ENCODE assay signal across 8 mouse cellular contexts in the genomic region with DNA sequence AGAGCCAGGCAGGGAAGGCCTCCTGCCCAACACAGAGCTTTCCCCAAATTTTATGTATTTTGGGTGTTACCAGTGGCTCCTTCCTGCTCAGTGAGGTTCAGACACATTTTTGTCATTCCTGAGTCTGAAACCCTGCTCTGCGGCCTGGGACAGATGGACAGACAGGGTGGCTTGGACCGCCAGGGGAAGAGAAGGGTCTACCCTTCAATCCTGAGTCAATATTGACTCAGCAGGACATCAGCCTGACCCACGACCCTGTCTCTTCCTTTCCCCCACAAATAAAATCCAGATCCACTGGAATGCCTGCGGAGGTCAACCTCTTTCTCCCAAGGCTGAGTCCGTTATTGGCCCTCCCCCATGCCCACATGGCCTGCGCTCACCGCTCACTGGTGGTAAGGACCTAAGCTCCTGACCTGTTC. TPM values are rescaled to one million over a fixed set of nuclear protein-coding genes. Genes with fewer than 3 reads are reported as not detected.
DNase-seq lines count a peak whose midpoint lies in the region; ATAC-seq lines count a peak whose summit lies in the region.

No protein-coding gene starts in this region.

- WGBS in hindbrain, embryonic 10.5 days = 22% methylated on average over 7 of the region's 7 CpGs
- WGBS in hindbrain, embryonic 11.5 days = 29% methylated on average over 7 of the region's 7 CpGs
- WGBS in hindbrain, embryonic 12.5 days = 34% methylated on average over 7 of the region's 7 CpGs
- WGBS in midbrain, embryonic 13.5 days = 40% methylated on average over 7 of the region's 7 CpGs

- no peaks in the 10 kb centered on the region for H3K9me3 ChIP-seq in hindbrain, embryonic 10.5 days
- no peaks in the 10 kb centered on the region for H3K9me3 ChIP-seq in hindbrain, embryonic 11.5 days (ENCODE audit: control insufficient read depth, low read length)
- no peaks in the 10 kb centered on the region for H3K9me3 ChIP-seq in hindbrain, embryonic 12.5 days (replicated peaks)
- no peaks in the 10 kb centered on the region for H3K9me3 ChIP-seq in midbrain, embryonic 13.5 days

- no peak overlapping the region for H3K4me2 ChIP-seq in hindbrain, embryonic 11.5 days (replicated peaks; ENCODE audit: low read depth, low read length)
- H3K4me2 ChIP-seq in hindbrain, embryonic 12.5 days (replicated peaks) = no peak overlapping the region; the same call in 1 of the 2 replicates
- H3K4me2 ChIP-seq in midbrain, embryonic 13.5 days (replicated peaks) = no peak overlapping the region; the same call in 1 of the 2 replicates

- H3K36me3 ChIP-seq in hindbrain, embryonic 10.5 days = peaks cover 33% of the 10 kb centered on the region
- H3K36me3 ChIP-seq in hindbrain, embryonic 11.5 days (ENCODE audit: control insufficient read depth, insufficient read depth, low read length) = no peaks in the 10 kb centered on the region
- H3K36me3 ChIP-seq in hindbrain, embryonic 12.5 days = peaks cover 23% of the 10 kb centered on the region
- peaks cover 28% of the 10 kb centered on the region for H3K36me3 ChIP-seq in midbrain, embryonic 13.5 days

- no peak overlapping the region for H3K4me3 ChIP-seq in hindbrain, embryonic 10.5 days
- no peak overlapping the region for H3K4me3 ChIP-seq in hindbrain, embryonic 11.5 days (ENCODE audit: low read depth, low read length)
- H3K4me3 ChIP-seq in hindbrain, embryonic 12.5 days = no peak overlapping the region
- no peak overlapping the region for H3K4me3 ChIP-seq in midbrain, embryonic 13.5 days (replicated peaks)

- no peaks in the 10 kb centered on the region for H3K27me3 ChIP-seq in hindbrain, embryonic 10.5 days (ENCODE audit: insufficient read depth, poor library complexity, severe bottlenecking)
- H3K27me3 ChIP-seq in hindbrain, embryonic 11.5 days (ENCODE audit: control insufficient read depth, insufficient read depth, low read length) = no peaks in the 10 kb centered on the region
- H3K27me3 ChIP-seq in hindbrain, embryonic 12.5 days = no peaks in the 10 kb centered on the region
- H3K27me3 ChIP-seq in midbrain, embryonic 13.5 days = no peaks in the 10 kb centered on the region

- intact Hi-C loops in left cerebral cortex, postnatal 4 days (cut with DNase I) = no loop called here

- peak overlapping the region; percentile 82 for H3K27ac ChIP-seq in hindbrain, embryonic 10.5 days
- no peak overlapping the region for H3K27ac ChIP-seq in hindbrain, embryonic 11.5 days (ENCODE audit: low read depth, low read length)
- peak overlapping the region; percentile 71; the same call in 1 of the 2 replicates for H3K27ac ChIP-seq in hindbrain, embryonic 12.5 days
- H3K27ac ChIP-seq in midbrain, embryonic 13.5 days = no peak overlapping the region

- H3K9ac ChIP-seq in hindbrain, embryonic 11.5 days (ENCODE audit: low read depth, low read length) = no peak overlapping the region
- H3K9ac ChIP-seq in hindbrain, embryonic 12.5 days = 0 out of 2 replicates have a peak overlapping the region, but pooled peaks have one; percentile 18
- H3K9ac ChIP-seq in midbrain, embryonic 13.5 days (replicated peaks) = 0 out of 2 replicates have a peak overlapping the region, but pooled peaks have one; percentile 17

- peaks cover 91% of the 10 kb centered on the region for H3K4me1 ChIP-seq in hindbrain, embryonic 10.5 days (replicated peaks)
- peaks cover 17% of the 10 kb centered on the region for H3K4me1 ChIP-seq in hindbrain, embryonic 11.5 days (replicated peaks; ENCODE audit: control insufficient read depth, insufficient read depth, low read length)
- peaks cover 66% of the 10 kb centered on the region for H3K4me1 ChIP-seq in hindbrain, embryonic 12.5 days
- H3K4me1 ChIP-seq in midbrain, embryonic 13.5 days (replicated peaks) = peaks cover 62% of the 10 kb centered on the region

- ATAC-seq in hindbrain, embryonic 11.5 days (ENCODE audit: low FRiP score) = no peak
- no peak for ATAC-seq in hindbrain, embryonic 12.5 days (ENCODE audit: low FRiP score)
- no peak for ATAC-seq in midbrain, embryonic 13.5 days

- DNase-seq in hindbrain, embryonic 10.5 days (ENCODE audit: low spot score) = peak; percentile 59
- no peak for DNase-seq in hindbrain, embryonic 11.5 days (ENCODE audit: low spot score)
- peak; percentile 37 for DNase-seq in brain, adult 2 months (ENCODE audit: low read depth, low spot score)
- DNase-seq in c-Kit-positive CD71-positive TER-119-positive erythroid progenitor cells, embryonic 14.5 days (ENCODE audit: low spot score) = no peak
- DNase-seq in left cerebral cortex, postnatal 4 days = no peak
- DNase-seq in right cerebral cortex, postnatal 10 days (ENCODE audit: low spot score in 2 of 2) = no peak

RNA-seq across cellular contexts. Expression of a gene that starts 4.7 kb away (rescaled TPM):
- polyA plus RNA-seq in hindbrain, embryonic 10.5 days (2016; fragmentation: Nextera tagmentation; extraction: Ambion mirVana) = 55.7 and 71.7 TPM in 2 replicates
- 66.3 and 67.1 TPM in 2 replicates for polyA plus RNA-seq in hindbrain, embryonic 11.5 days (2014; fragmentation: Nextera tagmentation; extraction: Ambion mirVana)
- polyA plus RNA-seq in hindbrain, embryonic 12.5 days (2016; fragmentation: Nextera tagmentation; extraction: Ambion mirVana) = 111 and 115 TPM in 2 replicates
- 98.2 and 99.4 TPM in 2 replicates for polyA plus RNA-seq in midbrain, embryonic 13.5 days (2015; fragmentation: Nextera tagmentation; extraction: Ambion mirVana)
- 100 to 1,000 TPM; 286 to 296 TPM for total RNA-seq in left cerebral cortex, postnatal 4 days (2021)

RNA-seq across cellular contexts. Expression of a gene that starts 26.5 kb away (rescaled TPM):
- 8.9 and 9.5 TPM in 2 replicates for polyA plus RNA-seq in hindbrain, embryonic 10.5 days (2016; fragmentation: Nextera tagmentation; extraction: Ambion mirVana)
- 6.0 and 6.9 TPM in 2 replicates for polyA plus RNA-seq in hindbrain, embryonic 11.5 days (2014; fragmentation: Nextera tagmentation; extraction: Ambion mirVana)
- polyA plus RNA-seq in hindbrain, embryonic 12.5 days (2016; fragmentation: Nextera tagmentation; extraction: Ambion mirVana) = 8.8 and 11.3 TPM in 2 replicates
- 3.8 and 4.3 TPM in 2 replicates for polyA plus RNA-seq in midbrain, embryonic 13.5 days (2015; fragmentation: Nextera tagmentation; extraction: Ambion mirVana)
- total RNA-seq in left cerebral cortex, postnatal 4 days (2021) = 1 to 10 TPM; 6.0 to 6.1 TPM

RNA-seq across cellular contexts. Expression of a gene that starts 50.4 kb away (rescaled TPM):
- 7.7 and 10.2 TPM in 2 replicates for polyA plus RNA-seq in hindbrain, embryonic 10.5 days (2016; fragmentation: Nextera tagmentation; extraction: Ambion mirVana)
- polyA plus RNA-seq in hindbrain, embryonic 11.5 days (2014; fragmentation: Nextera tagmentation; extraction: Ambion mirVana) = 8.6 and 9.3 TPM in 2 replicates
- polyA plus RNA-seq in hindbrain, embryonic 12.5 days (2016; fragmentation: Nextera tagmentation; extraction: Ambion mirVana) = 7.8 and 8.9 TPM in 2 replicates
- polyA plus RNA-seq in midbrain, embryonic 13.5 days (2015; fragmentation: Nextera tagmentation; extraction: Ambion mirVana) = 4.6 and 4.8 TPM in 2 replicates
- total RNA-seq in left cerebral cortex, postnatal 4 days (2021) = 1 to 10 TPM; 4.8 to 5.6 TPM

RNA-seq across cellular contexts. Expression of a gene that starts 52.1 kb away (rescaled TPM):
- polyA plus RNA-seq in hindbrain, embryonic 10.5 days (2016; fragmentation: Nextera tagmentation; extraction: Ambion mirVana) = 6.6 and 6.8 TPM in 2 replicates
- 4.3 and 4.9 TPM in 2 replicates for polyA plus RNA-seq in hindbrain, embryonic 11.5 days (2014; fragmentation: Nextera tagmentation; extraction: Ambion mirVana)
- polyA plus RNA-seq in hindbrain, embryonic 12.5 days (2016; fragmentation: Nextera tagmentation; extraction: Ambion mirVana) = 6.8 and 8.9 TPM in 2 replicates
- polyA plus RNA-seq in midbrain, embryonic 13.5 days (2015; fragmentation: Nextera tagmentation; extraction: Ambion mirVana) = 1.2 and 1.8 TPM in 2 replicates
- 10 to 100 TPM; 21.5 to 21.9 TPM for total RNA-seq in left cerebral cortex, postnatal 4 days (2021)

Comparison
In these comparisons a context has a peak if more than half of its experiments do, and no peak if none do; other contexts are left out.
1. DNase-seq: peak in hindbrain, embryonic 10.5 days (single experiment) and brain, adult 2 months (single experiment); none in hindbrain, embryonic 11.5 days (single experiment), c-Kit-positive CD71-positive TER-119-positive erythroid progenitor cells, embryonic 14.5 days (single experiment), left cerebral cortex, postnatal 4 days (single experiment) and right cerebral cortex, postnatal 10 days (0 of 2).
2. H3K27ac ChIP-seq: peak in hindbrain, embryonic 10.5 days (single experiment) and hindbrain, embryonic 12.5 days (single experiment); none in hindbrain, embryonic 11.5 days (single experiment) and midbrain, embryonic 13.5 days (single experiment).